Mouse (Mus musculus): ENCODE results near the gene Tmem59. TPM values are rescaled to one million over a fixed set of nuclear protein-coding genes. Genes with fewer than 3 reads are reported as not detected.

Gene Tmem59
- total and polyA plus RNA-seq, 3 experiments = 50.7 to 71.8 (median 68.5) TPM

- Histone ChIP-seq H3K4me3 (replicated peaks in 1 of 3; ENCODE audit: low read depth in 2 of 3, low read length in 2 of 3, poor library complexity in 1 of 3) (no peak overlapping the region), H3K9ac (ENCODE audit: insufficient read depth, low read depth) (no peak overlapping the region), H3K36me3 (replicated peaks in 1 of 2; ENCODE audit: control insufficient read depth in 1 of 2, insufficient read depth in 1 of 2, low read length in 1 of 2) (peaks cover 0 to 8% of the 10 kb centered on the region in 2 experiments), H3K27me3 (replicated peaks) (no peaks in the 10 kb centered on the region), H3K4me1 (ENCODE audit: control insufficient read depth in 1 of 2, insufficient read depth in 2 of 2) (no peaks in the 10 kb centered on the region), H3K9me3 (replicated peaks; ENCODE audit: low read length) (no peaks in the 10 kb centered on the region), H3K4me2 (ENCODE audit: insufficient read depth, low read depth, poor library complexity, severe bottlenecking) (no peak overlapping the region), H3K79me2 (replicated peaks; ENCODE audit: control insufficient read depth, extremely low read depth, insufficient read depth, poor library complexity, severe bottlenecking) (no peaks in the 10 kb centered on the region), H3K27ac (ENCODE audit: insufficient read depth, low read depth) (no peak overlapping the region)
- in situ Hi-C loops (cut with MboI; ENCODE audit: low pct_ligation_motif_present, low pct_unique_long_range_greater_than_20kb, low sequenced_read_pairs) = no loop called here
- dilution Hi-C loops (cut with MboI; ENCODE audit: extremely low pct_ligation_motif_present, extremely low pct_unique_long_range_greater_than_20kb, low sequenced_read_pairs) = no loop called here
- TF ChIP-seq MXI1 (IDR thresholded peaks at IDR 0.05; ENCODE audit: low read depth, low read length) = no peak
- TF ChIP-seq ETS1 (conservative IDR thresholded peaks at IDR 0.05; ENCODE audit: low read depth, low read length) = no peak
- TF ChIP-seq MAZ (IDR thresholded peaks at IDR 0.05; ENCODE audit: low read depth, low read length) = no peak
- no peak for TF ChIP-seq MEF2A (IDR thresholded peaks at IDR 0.05; ENCODE audit: borderline replicate concordance, low read depth, low read length)
- no peak for TF ChIP-seq TCF12 (IDR thresholded peaks at IDR 0.05; ENCODE audit: low read depth, low read length)
- no peak for TF ChIP-seq ZNF384 (IDR thresholded peaks at IDR 0.05; ENCODE audit: low read depth, low read length)
- no peak for TF ChIP-seq CHD2 (IDR thresholded peaks at IDR 0.05; ENCODE audit: low read length)
- TF ChIP-seq MYC (IDR thresholded peaks at IDR 0.05; ENCODE audit: low read depth, low read length) = no peak
- TF ChIP-seq UBTF (IDR thresholded peaks at IDR 0.05; ENCODE audit: low read depth, low read length) = no peak
- TF ChIP-seq POLR2AphosphoS2 (IDR thresholded peaks at IDR 0.05; ENCODE audit: low read depth, low read length) = no peak
- TF ChIP-seq MAX (IDR thresholded peaks at IDR 0.05; ENCODE audit: low read length) = no peak
- no peak for TF ChIP-seq RCOR1 (conservative IDR thresholded peaks at IDR 0.05; ENCODE audit: low read depth, low read length)
- no peak for TF ChIP-seq EP300 (IDR thresholded peaks at IDR 0.05; ENCODE audit: low read length)
- TF ChIP-seq JUND (conservative IDR thresholded peaks at IDR 0.05; ENCODE audit: low read depth, low read length) = no peak
- peak; percentile 8 for DNase-seq (ENCODE audit: extremely low read depth)
Observed at GRCm38 (mm10) chr4:107226313-107226712, 48.1 kb downstream of the Tmem59 start.

- Histone ChIP-seq H3K79me2 (replicated peaks; ENCODE audit: control insufficient read depth, extremely low read depth, insufficient read depth, poor library complexity, severe bottlenecking) (no peaks in the 10 kb centered on the region), H3K9me3 (replicated peaks; ENCODE audit: low read length) (no peaks in the 10 kb centered on the region), H3K27me3 (replicated peaks) (no peaks in the 10 kb centered on the region), H3K9ac (ENCODE audit: insufficient read depth, low read depth) (no peak overlapping the region), H3K4me3 (replicated peaks in 1 of 3; ENCODE audit: low read depth in 2 of 3, low read length in 2 of 3, poor library complexity in 1 of 3) (no peak overlapping the region), H3K36me3 (replicated peaks in 1 of 2; ENCODE audit: control insufficient read depth in 1 of 2, insufficient read depth in 1 of 2, low read length in 1 of 2) (peaks cover 23 to 56% of the 10 kb centered on the region in 2 experiments), H3K27ac (ENCODE audit: insufficient read depth, low read depth) (no peak overlapping the region), H3K4me2 (ENCODE audit: insufficient read depth, low read depth, poor library complexity, severe bottlenecking) (no peak overlapping the region), H3K4me1 (ENCODE audit: control insufficient read depth in 1 of 2, insufficient read depth in 2 of 2) (no peaks in the 10 kb centered on the region)
- no peak for DNase-seq (ENCODE audit: extremely low read depth)
- in situ Hi-C loops (cut with MboI; ENCODE audit: low pct_ligation_motif_present, low pct_unique_long_range_greater_than_20kb, low sequenced_read_pairs) = no loop called here
- TF ChIP-seq KAT2A (IDR thresholded peaks at IDR 0.05; ENCODE audit: insufficient replicate concordance, low read length) (no peak), IRF4 (IDR thresholded peaks at IDR 0.05; ENCODE audit: low read depth, low read length) (no peak), USF1 (IDR thresholded peaks at IDR 0.05; ENCODE audit: low read depth, low read length) (no peak)
- dilution Hi-C loops (cut with MboI; ENCODE audit: extremely low pct_ligation_motif_present, extremely low pct_unique_long_range_greater_than_20kb, low sequenced_read_pairs) = no loop called here
Observed at GRCm38 (mm10) chr4:107232219-107232618, 54.0 kb downstream of the Tmem59 start.
